Mouse (Mus musculus): ENCODE measurements around the gene Tmem270. TPM values are rescaled to one million over a fixed set of nuclear protein-coding genes. Genes with fewer than 3 reads are reported as not detected.
"Not testable (repeated sequence)": the region's sequence is repeated elsewhere in the genome, so short reads cannot be mapped to it uniquely, and the experiment has no call there.

The Tmem270 gene
- polyA plus RNA-seq, 1 experiment, result 293 TPM

DNA sequence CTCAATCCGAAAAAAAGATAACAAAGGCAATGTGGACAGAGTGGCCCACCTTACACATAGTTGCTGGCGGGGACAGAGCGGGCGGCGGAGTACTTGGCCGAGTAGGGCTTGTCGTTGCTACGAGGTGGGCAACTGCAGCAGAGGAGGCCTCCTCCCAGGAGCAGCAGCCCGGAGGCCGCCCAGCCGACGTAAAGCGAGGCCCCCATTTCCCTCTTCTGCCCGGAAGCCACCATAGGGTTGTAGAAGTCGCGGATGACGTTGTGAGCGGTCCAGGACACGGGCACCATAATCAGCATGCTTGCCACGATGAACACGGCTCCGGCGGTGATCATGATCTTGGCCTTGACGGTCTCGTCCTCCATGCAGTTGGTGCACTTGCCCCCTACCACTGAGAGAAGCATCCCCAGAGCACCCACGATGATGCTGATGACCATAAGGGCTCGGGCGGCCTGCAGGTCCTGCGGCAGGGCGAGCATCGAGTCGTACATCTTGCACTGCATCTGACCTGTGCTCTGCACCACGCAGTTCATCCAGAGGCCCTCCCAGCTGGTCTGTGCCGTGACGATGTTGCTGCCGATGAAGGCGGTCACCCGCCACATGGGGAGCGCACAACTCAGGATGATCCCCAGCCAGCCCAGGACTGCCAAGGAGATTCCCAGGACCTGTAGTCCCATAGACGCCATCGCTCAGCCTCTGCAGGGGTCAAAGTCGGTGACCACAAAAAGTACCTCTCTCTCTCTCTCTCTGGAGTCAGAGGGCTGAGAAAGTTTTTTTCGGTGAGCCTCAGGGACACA is 39.7 kb upstream of the Tmem270 start:
- Histone ChIP-seq H3K27ac (ENCODE audit: control insufficient read depth, insufficient read depth, low read depth, low read length) (no peak overlapping the region), H3K36me3 (ENCODE audit: control insufficient read depth, insufficient read depth, low read length) (no peaks in the 10 kb centered on the region), H3K27me3 (ENCODE audit: control insufficient read depth, insufficient read depth, low read length) (peaks cover 2% of the 10 kb centered on the region; the same call in 1 of the 2 replicates), H3K4me1 (ENCODE audit: control insufficient read depth, insufficient read depth, low read length) (peaks cover 12% of the 10 kb centered on the region), H3K4me3 (ENCODE audit: control insufficient read depth, low read depth, low read length) (peak overlapping the region; percentile 34)
- TF ChIP-seq POLR2A (IDR thresholded peaks at IDR 0.05; ENCODE audit: control insufficient read depth, low read depth, low read length) (0 out of 2 replicates have a peak, but pooled peaks have one; percentile 6), CTCF (IDR thresholded peaks at IDR 0.05; ENCODE audit: control insufficient read depth, insufficient read depth, insufficient replicate concordance, low read depth, low read length) (no peak)

DNA sequence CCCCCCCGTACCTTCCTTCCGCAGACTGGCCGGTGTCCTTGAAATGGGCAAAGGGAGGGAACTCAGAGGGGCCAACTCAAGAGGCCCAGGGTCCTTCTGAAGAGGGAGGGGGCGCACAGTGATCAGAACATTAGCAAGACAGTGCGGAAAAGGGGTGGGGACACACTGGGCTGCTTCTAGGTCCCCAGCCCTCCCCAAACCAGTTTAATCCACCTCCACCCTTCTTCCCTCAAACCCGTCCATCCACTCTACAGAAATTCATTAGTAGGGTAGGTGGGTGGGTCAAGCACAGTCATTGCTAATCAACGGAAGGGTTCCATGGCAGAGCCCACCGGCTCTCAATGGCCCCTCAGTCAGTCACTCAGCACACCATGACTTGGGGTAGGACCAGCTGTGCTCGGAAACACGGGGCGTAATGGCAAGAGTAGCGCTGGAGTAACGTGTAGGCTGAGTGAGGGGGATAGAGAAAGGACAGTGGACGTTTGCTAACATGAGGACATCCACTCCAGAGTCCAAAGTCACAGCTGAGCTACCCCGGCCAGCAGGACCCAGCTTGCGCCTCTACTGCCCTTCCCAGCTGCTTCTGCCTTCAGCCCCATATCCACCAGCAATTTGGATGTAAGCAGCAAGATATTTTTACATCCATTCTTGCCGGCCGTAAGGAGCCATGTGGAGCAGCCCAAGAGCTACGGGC is 38.9 kb upstream of the Tmem270 start:
- no peak overlapping the region for H3K4me3 ChIP-seq (ENCODE audit: control insufficient read depth, low read depth, low read length)
- H3K4me1 ChIP-seq (ENCODE audit: control insufficient read depth, insufficient read depth, low read length), result peaks cover 12% of the 10 kb centered on the region
- no peak for TF ChIP-seq CTCF (IDR thresholded peaks at IDR 0.05; ENCODE audit: control insufficient read depth, insufficient read depth, insufficient replicate concordance, low read depth, low read length)
- TF ChIP-seq POLR2A (IDR thresholded peaks at IDR 0.05; ENCODE audit: control insufficient read depth, low read depth, low read length), result no peak
- peaks cover 2% of the 10 kb centered on the region; the same call in 1 of the 2 replicates for H3K27me3 ChIP-seq (ENCODE audit: control insufficient read depth, insufficient read depth, low read length)
- H3K27ac ChIP-seq (ENCODE audit: control insufficient read depth, insufficient read depth, low read depth, low read length), result no peak overlapping the region
- no peaks in the 10 kb centered on the region for H3K36me3 ChIP-seq (ENCODE audit: control insufficient read depth, insufficient read depth, low read length)

DNA sequence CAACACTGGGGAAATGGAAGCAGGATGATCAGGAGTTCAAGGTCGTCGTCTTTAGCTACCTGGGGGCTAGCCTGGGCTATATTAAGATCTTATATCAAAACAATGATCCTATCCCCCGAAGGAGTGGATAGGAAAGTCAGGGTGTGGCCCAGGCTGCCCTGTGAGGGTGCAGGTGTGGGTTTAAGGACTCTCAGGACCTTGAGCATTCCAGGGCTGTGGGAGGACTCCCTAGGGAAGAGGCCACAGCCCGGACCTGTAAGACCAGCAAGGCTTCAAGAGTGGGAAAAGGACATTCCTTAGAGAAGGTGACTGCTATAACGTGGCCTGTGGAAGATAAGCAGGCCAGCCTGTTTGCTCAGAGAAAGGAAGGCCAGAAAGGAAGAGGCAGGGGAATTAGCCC is 37.6 kb upstream of the Tmem270 start:
- Histone ChIP-seq H3K27ac (ENCODE audit: control insufficient read depth, insufficient read depth, low read depth, low read length) (no peak overlapping the region), H3K27me3 (ENCODE audit: control insufficient read depth, insufficient read depth, low read length) (peaks cover 2% of the 10 kb centered on the region; the same call in 1 of the 2 replicates), H3K4me1 (ENCODE audit: control insufficient read depth, insufficient read depth, low read length) (peaks cover 15% of the 10 kb centered on the region), H3K36me3 (ENCODE audit: control insufficient read depth, insufficient read depth, low read length) (no peaks in the 10 kb centered on the region), H3K4me3 (ENCODE audit: control insufficient read depth, low read depth, low read length) (no peak overlapping the region)
- TF ChIP-seq CTCF (IDR thresholded peaks at IDR 0.05; ENCODE audit: control insufficient read depth, insufficient read depth, insufficient replicate concordance, low read depth, low read length) (no peak), POLR2A (IDR thresholded peaks at IDR 0.05; ENCODE audit: control insufficient read depth, low read depth, low read length) (no peak)

DNA sequence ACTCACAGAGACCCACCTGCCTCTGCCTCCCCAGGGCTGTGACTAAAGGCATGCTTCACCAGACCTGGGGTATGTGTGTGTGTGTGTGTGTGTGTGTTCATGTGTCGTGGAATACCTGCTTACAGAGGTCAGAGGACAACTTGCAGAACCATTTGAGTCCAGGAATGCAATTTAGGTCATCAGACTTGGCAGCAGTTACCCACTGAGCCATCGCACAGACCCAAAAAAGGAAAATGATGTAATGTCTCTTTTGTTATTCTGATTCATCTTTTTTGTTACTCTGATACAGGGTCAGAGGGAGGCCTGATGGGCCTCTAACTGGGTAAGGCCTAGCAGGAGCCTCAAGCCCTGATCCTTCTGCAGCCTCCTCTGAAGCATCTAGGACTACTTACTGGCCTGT is 36.2 kb upstream of the Tmem270 start:
- no peak for TF ChIP-seq CTCF (IDR thresholded peaks at IDR 0.05; ENCODE audit: control insufficient read depth, insufficient read depth, insufficient replicate concordance, low read depth, low read length)
- no peak for TF ChIP-seq POLR2A (IDR thresholded peaks at IDR 0.05; ENCODE audit: control insufficient read depth, low read depth, low read length)
- Histone ChIP-seq H3K36me3 (ENCODE audit: control insufficient read depth, insufficient read depth, low read length) (no peaks in the 10 kb centered on the region), H3K27me3 (ENCODE audit: control insufficient read depth, insufficient read depth, low read length) (peaks cover 2% of the 10 kb centered on the region; the same call in 1 of the 2 replicates), H3K4me3 (ENCODE audit: control insufficient read depth, low read depth, low read length) (no peak overlapping the region), H3K4me1 (ENCODE audit: control insufficient read depth, insufficient read depth, low read length) (peaks cover 15% of the 10 kb centered on the region), H3K27ac (ENCODE audit: control insufficient read depth, insufficient read depth, low read depth, low read length) (no peak overlapping the region)

DNA sequence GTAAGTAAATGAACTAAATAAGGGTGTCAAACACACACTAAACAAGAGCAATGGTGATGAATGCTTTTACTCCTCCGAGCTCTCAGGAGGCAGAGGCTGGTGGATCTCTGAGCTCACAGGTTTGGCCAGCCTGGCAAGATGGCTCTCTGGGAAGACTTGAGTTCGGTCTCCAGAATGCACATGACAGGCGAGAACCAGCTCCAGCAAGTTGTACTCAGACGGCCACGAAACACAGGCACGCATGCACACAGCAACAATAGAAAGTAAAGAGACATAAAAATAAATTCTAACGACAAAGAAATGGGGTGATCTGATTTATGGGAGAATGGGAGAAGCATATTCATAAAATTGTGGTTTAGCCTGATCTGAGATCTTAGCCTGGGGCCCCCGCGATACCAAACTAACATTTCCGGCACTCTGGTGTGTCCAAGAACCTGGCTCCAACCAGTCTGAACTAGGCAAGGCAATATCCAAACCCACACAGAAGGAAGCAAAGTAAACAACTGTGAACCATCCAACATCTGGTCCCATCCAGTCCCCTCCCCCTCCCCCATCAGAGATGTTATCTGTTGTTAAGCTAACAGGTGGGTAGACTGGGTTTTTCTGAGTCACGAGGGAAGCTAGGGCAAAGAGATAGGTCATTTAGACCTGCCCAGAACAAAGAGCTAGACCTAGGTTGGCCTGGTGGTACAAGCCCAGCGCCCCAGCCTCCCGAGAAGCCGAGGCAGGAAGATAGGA is 35.1 kb upstream of the Tmem270 start:
- Histone ChIP-seq H3K36me3 (ENCODE audit: control insufficient read depth, insufficient read depth, low read length) (no peaks in the 10 kb centered on the region), H3K27me3 (ENCODE audit: control insufficient read depth, insufficient read depth, low read length) (peaks cover 2% of the 10 kb centered on the region; the same call in 1 of the 2 replicates), H3K27ac (ENCODE audit: control insufficient read depth, insufficient read depth, low read depth, low read length) (no peak overlapping the region), H3K4me1 (ENCODE audit: control insufficient read depth, insufficient read depth, low read length) (peaks cover 13% of the 10 kb centered on the region), H3K4me3 (ENCODE audit: control insufficient read depth, low read depth, low read length) (no peak overlapping the region)
- TF ChIP-seq POLR2A (IDR thresholded peaks at IDR 0.05; ENCODE audit: control insufficient read depth, low read depth, low read length), result no peak
- no peak for TF ChIP-seq CTCF (IDR thresholded peaks at IDR 0.05; ENCODE audit: control insufficient read depth, insufficient read depth, insufficient replicate concordance, low read depth, low read length)

DNA sequence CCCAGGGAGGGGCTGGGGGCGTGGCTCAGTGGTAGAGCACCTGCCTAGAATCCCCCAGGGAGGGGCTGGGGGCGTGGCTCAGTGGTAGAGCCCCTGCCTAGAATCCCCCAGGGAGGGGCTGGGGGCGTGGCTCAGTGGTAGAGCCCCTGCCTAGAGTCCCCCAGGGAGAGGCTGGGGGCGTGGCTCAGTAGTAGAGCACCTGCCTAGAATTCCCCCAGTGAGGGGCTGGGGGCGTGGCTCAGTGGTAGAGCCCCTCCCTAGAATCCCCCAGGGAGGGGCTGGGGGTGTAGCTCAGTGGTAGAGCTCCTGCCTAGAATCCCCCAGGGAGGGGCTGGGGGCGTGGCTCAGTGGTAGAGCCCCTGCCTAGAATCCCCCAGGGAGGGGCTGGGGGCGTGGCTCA is 33.0 kb upstream of the Tmem270 start:
- not testable (repeated sequence) for H3K36me3 ChIP-seq (ENCODE audit: control insufficient read depth, insufficient read depth, low read length); H3K27ac ChIP-seq (ENCODE audit: control insufficient read depth, insufficient read depth, low read depth, low read length); H3K4me3 ChIP-seq (ENCODE audit: control insufficient read depth, low read depth, low read length); H3K27me3 ChIP-seq (ENCODE audit: control insufficient read depth, insufficient read depth, low read length)
- H3K4me1 ChIP-seq (ENCODE audit: control insufficient read depth, insufficient read depth, low read length), result peaks cover 11% of the 10 kb centered on the region

DNA sequence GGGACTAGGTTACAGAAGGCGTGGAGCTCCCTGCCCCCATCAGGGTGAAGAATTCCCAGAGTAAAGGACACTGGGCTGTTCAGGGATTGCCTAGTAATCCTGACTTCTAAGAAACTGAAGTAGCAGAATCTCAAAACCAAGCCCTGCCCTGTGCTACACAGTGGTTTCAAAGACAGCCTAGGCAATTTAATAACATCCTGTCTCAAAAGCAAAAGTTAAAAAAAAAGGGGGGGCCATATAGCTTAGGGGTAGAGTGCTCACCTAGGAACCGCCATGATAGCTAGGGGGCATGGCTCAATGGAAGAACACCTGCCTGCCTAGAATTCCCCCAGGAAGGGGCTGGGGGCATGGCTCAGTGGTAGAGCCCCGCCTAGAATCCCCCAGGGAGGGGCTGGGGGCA is 32.5 kb upstream of the Tmem270 start:
- H3K27ac ChIP-seq (ENCODE audit: control insufficient read depth, insufficient read depth, low read depth, low read length), result no peak overlapping the region

More for the DNA sequence above, 32.5 kb upstream of the Tmem270 start:
- peaks cover 11% of the 10 kb centered on the region for H3K4me1 ChIP-seq (ENCODE audit: control insufficient read depth, insufficient read depth, low read length)
- no peak for TF ChIP-seq POLR2A (IDR thresholded peaks at IDR 0.05; ENCODE audit: control insufficient read depth, low read depth, low read length)
- no peak for TF ChIP-seq CTCF (IDR thresholded peaks at IDR 0.05; ENCODE audit: control insufficient read depth, insufficient read depth, insufficient replicate concordance, low read depth, low read length)
- H3K4me3 ChIP-seq (ENCODE audit: control insufficient read depth, low read depth, low read length), result no peak overlapping the region
- H3K27me3 ChIP-seq (ENCODE audit: control insufficient read depth, insufficient read depth, low read length), result no peaks in the 10 kb centered on the region
- no peaks in the 10 kb centered on the region for H3K36me3 ChIP-seq (ENCODE audit: control insufficient read depth, insufficient read depth, low read length)

All from testis, adult 2 months (tissue).